Mouse (Mus musculus) large intestine, adult 2 months (tissue): Measurements from ENCODE around the gene Zfp423. TPM values are rescaled to one million over a fixed set of nuclear protein-coding genes. Genes with fewer than 3 reads are reported as not detected.
"Not testable (repeated sequence)": the region's sequence is repeated elsewhere in the genome, so short reads cannot be mapped to it uniquely, and the experiment has no call there.

ENCODE experiments used
- DNase-seq: peaks from one replicate; pipeline ENCODE4 v3.0.0-alpha.2; 2012; ENCODE audit warnings: low read depth, low spot score
- WGBS: fragments of 180-500 bp; shearing (Covaris S2); methylation state at CpG from one replicate; pipeline ENCODE4 v1.1.7; 2018; 5-methylcytosine and 5-hydroxymethylcytosine counted together
- polyA plus RNA-seq: library from polyadenylated mRNA; depleted of rRNA; stranded (reverse); fragments of >200 nt; gene quantifications from 2 replicates; pipeline ENCODE4 v1.2.3, GENCODE M21; 2012

Zfp423 gene
- polyA plus RNA-seq, 1 experiment = 2.1 TPM

GRCm38 (mm10) chr8:87851380-87851779 lies 108.0 kb downstream of the Zfp423 start:
- no peak for DNase-seq
- WGBS = 60% methylated on average over 5 of the region's 5 CpGs

GRCm38 (mm10) chr8:87848836-87849235 lies 110.6 kb downstream of the Zfp423 start:
- DNase-seq = no peak
- WGBS = 80% methylated on average over 5 of the region's 5 CpGs

- no peak for DNase-seq
- 49% methylated on average over 6 of the region's 6 CpGs for whole genome bisulfite sequencing
Measured at GRCm38 (mm10) chr8:87847796-87848195, 111.6 kb downstream of the Zfp423 start.

- 58% methylated on average over 11 of the region's 11 CpGs for WGBS
- not testable (repeated sequence) for DNase-seq
Measured at GRCm38 (mm10) chr8:87842096-87842495, 117.3 kb downstream of the Zfp423 start.

- DNase-seq = no peak
- 36% methylated on average over 4 of the region's 6 CpGs for WGBS
Measured at GRCm38 (mm10) chr8:87837266-87837665, 122.1 kb downstream of the Zfp423 start.

- whole genome bisulfite sequencing = 67% methylated on average over 16 of the region's 16 CpGs
- no peak for DNase-seq
Measured at GRCm38 (mm10) chr8:87836866-87837265, 122.5 kb downstream of the Zfp423 start.

- 47% methylated on average over 7 of the region's 7 CpGs for WGBS
- DNase-seq = no peak
Measured at GRCm38 (mm10) chr8:87835924-87836323, 123.5 kb downstream of the Zfp423 start.

GRCm38 (mm10) chr8:87835411-87835821 lies 124.0 kb downstream of the Zfp423 start:
- no peak for DNase-seq
- WGBS = 32% methylated on average over 11 of the region's 11 CpGs

- 50% methylated on average over 5 of the region's 5 CpGs for WGBS
- DNase-seq = no peak
Measured at GRCm38 (mm10) chr8:87834656-87835055, 124.7 kb downstream of the Zfp423 start.

GRCm38 (mm10) chr8:87833841-87834620 lies 125.4 kb downstream of the Zfp423 start:
- DNase-seq = no peak
- WGBS = 71% methylated on average over 12 of the region's 12 CpGs

GRCm38 (mm10) chr8:87833339-87833738 lies 126.1 kb downstream of the Zfp423 start:
- DNase-seq = no peak
- WGBS = 78% methylated on average over 13 of the region's 13 CpGs

GRCm38 (mm10) chr8:87832381-87833325 lies 126.7 kb downstream of the Zfp423 start:
- WGBS = 81% methylated on average over 23 of the region's 23 CpGs
- no peak for DNase-seq

GRCm38 (mm10) chr8:87831567-87831966 lies 127.8 kb downstream of the Zfp423 start:
- no peak for DNase-seq
- WGBS = 41% methylated on average over 5 of the region's 5 CpGs

- no peak for DNase-seq
- WGBS = 49% methylated on average over 9 of the region's 9 CpGs
Measured at GRCm38 (mm10) chr8:87831116-87831515, 128.3 kb downstream of the Zfp423 start.

GRCm38 (mm10) chr8:87830200-87830599 lies 129.2 kb downstream of the Zfp423 start:
- DNase-seq = no peak

GRCm38 (mm10) chr8:87826013-87826660 lies 133.3 kb downstream of the Zfp423 start:
- no peak for DNase-seq
- 65% methylated on average over 9 of the region's 9 CpGs for WGBS

More at GRCm38 (mm10) chr8:87830200-87830599, 129.2 kb downstream of the Zfp423 start:
- WGBS = 36% methylated on average over 6 of the region's 6 CpGs

GRCm38 (mm10) chr8:87823172-87823571 lies 136.2 kb downstream of the Zfp423 start:
- no peak for DNase-seq
- WGBS = 18% methylated on average over 7 of the region's 7 CpGs

GRCm38 (mm10) chr8:87822690-87823089 lies 136.7 kb downstream of the Zfp423 start:
- DNase-seq = no peak
- WGBS = 29% methylated on average over 12 of the region's 12 CpGs

- no peak for DNase-seq
- WGBS = 65% methylated on average over 11 of the region's 11 CpGs
Measured at GRCm38 (mm10) chr8:87822175-87822574, 137.2 kb downstream of the Zfp423 start.

- DNase-seq = no peak
- 90% methylated on average over 2 of the region's 2 CpGs for WGBS
Measured at GRCm38 (mm10) chr8:87821655-87822054, 137.7 kb downstream of the Zfp423 start.
